Mouse (Mus musculus): Measurements from ENCODE around the gene Il27.

DNA sequence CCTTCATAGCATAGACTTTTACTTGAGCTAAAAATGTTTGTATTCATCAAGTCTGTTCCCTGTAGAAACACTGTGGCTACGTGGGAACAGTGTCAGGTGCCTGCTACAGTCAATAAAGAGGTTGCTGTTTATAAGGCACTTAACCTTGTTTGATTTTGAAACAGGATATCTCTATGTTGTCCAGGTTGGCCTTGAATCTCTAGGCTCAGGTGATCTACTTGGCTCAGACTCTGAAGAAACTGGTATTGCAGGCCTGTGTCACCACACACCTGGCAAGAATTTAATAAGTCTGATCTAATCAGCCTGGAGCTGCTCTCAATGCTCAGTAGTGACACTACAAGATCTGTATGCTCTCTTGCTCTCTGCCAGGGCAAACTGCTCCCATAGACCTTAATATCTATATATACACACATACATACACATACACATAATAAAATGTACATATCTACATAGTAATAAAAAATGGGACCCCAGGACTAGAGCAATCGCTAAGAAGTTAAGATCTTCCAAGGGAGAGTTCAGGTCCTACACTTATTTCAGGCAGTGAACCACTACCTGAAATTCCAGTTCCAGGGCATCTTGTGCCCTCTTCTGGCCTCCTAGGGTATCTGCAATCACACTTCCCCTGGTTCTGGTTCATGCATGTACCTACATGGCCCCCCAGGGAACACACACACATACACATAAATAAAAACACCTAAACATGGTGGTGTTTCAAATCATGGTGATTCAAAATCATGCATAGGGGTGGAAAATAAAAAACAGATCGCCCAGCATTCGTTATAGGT is 42.2 kb upstream of the Il27 start:
- TF ChIP-seq CHD2 (IDR thresholded peaks at IDR 0.05; ENCODE audit: low read depth, low read length): no peak
- no peak for TF ChIP-seq ZNF384 (IDR thresholded peaks at IDR 0.05; ENCODE audit: low read depth, low read length)
- peak; percentile 35; the same call in 1 of the 2 replicates for TF ChIP-seq ZC3H11A (IDR thresholded peaks at IDR 0.05; ENCODE audit: borderline replicate concordance, low read depth, low read length)

All from ES-E14 (cell line).